Mouse (Mus musculus): ENCODE results near the gene Mcrip2.

- TF ChIP-seq POLR2A (IDR thresholded peaks at IDR 0.05; ENCODE audit: low read depth, low read length) = no peak
- TF ChIP-seq CTCF (IDR thresholded peaks at IDR 0.05; ENCODE audit: extremely low read depth, insufficient read depth, insufficient read length, insufficient replicate concordance) = no peak
Observed at GRCm38 (mm10) chr17:25916931-25917647, 48.5 kb upstream of the Mcrip2 start.

Measured in spleen, adult 2 months (tissue).